Mouse (Mus musculus) MN1 (cell line): Measurements from ENCODE around the gene Ang6.
"Not testable (repeated sequence)": the region's sequence is repeated elsewhere in the genome, so short reads cannot be mapped to it uniquely, and the experiment has no call there.

Source experiments
- DNase-seq: peaks from one replicate; pipeline ENCODE4 v3.0.0-alpha.2; 2016; ENCODE audit warnings: low spot score

The Ang6 gene

GRCm38 (mm10) chr14:44002169-44002568 lies at the start of gene Ang6:
TSS of gene Ang6 (minus strand) at chr14:44002269.
- no peak for DNase-seq

- not testable (repeated sequence) for DNase-seq
These were observed 44.5 kb upstream of the Ang6 start for GRCm38 (mm10) chr14:44046567-44046966.

- DNase-seq, result not testable (repeated sequence)
These were observed 29.8 kb upstream of the Ang6 start for GRCm38 (mm10) chr14:44031828-44032227.

- not testable (repeated sequence) for DNase-seq
These were observed 7.6 kb upstream of the Ang6 start for GRCm38 (mm10) chr14:44009686-44010085.

- DNase-seq, result not testable (repeated sequence)
These were observed 6.0 kb upstream of the Ang6 start for GRCm38 (mm10) chr14:44008021-44008420.

- no peak for DNase-seq
These were observed 469 bp downstream of the Ang6 start for GRCm38 (mm10) chr14:44001600-44001999.

- DNase-seq, result not testable (repeated sequence)
These were observed 3.5 kb downstream of the Ang6 start for GRCm38 (mm10) chr14:43998455-43999000.

- DNase-seq, result not testable (repeated sequence)
These were observed 14.7 kb downstream of the Ang6 start for GRCm38 (mm10) chr14:43987404-43987803.

- DNase-seq, result no peak
These were observed 15.9 kb downstream of the Ang6 start for GRCm38 (mm10) chr14:43986147-43986546.

GRCm38 (mm10) chr14:43983897-43984296 lies 18.2 kb downstream of the Ang6 start:
- DNase-seq, result no peak

GRCm38 (mm10) chr14:43983454-43983853 lies 18.6 kb downstream of the Ang6 start:
- no peak for DNase-seq

- not testable (repeated sequence) for DNase-seq
These were observed 45.3 kb downstream of the Ang6 start, which contains the start of gene Ang5 for GRCm38 (mm10) chr14:43956769-43957168. TSS of gene Ang5 (plus strand) at chr14:43957069.

- not testable (repeated sequence) for DNase-seq
These were observed 47.0 kb downstream of the Ang6 start for GRCm38 (mm10) chr14:43955074-43955473.

- not testable (repeated sequence) for DNase-seq
These were observed 48.7 kb downstream of the Ang6 start for GRCm38 (mm10) chr14:43953382-43953781.
